Mouse (Mus musculus) midbrain, embryonic 14.5 days (tissue): ENCODE data around the gene Chchd4. TPM values are rescaled to one million over a fixed set of nuclear protein-coding genes. Genes with fewer than 3 reads are reported as not detected.

Experiments used
- ATAC-seq: fragments of 200-750 bp; cut with Nextera tagmentation; 2 replicates; pipeline ENCODE4 v1.8.0; 2017; ENCODE audit warnings: moderate number of reproducible peaks, moderate library complexity; ENCODE audit not compliant: low FRiP score, low TSS enrichment
- DNase-seq: peaks from one replicate; pipeline ENCODE4 v3.0.0-alpha.2; 2015
- H3K27ac ChIP-seq: fragments of 300-500 bp; sonication (generic); replicated peaks from 2 replicates; pipeline ENCODE4 v1.5.1; 2014; ENCODE audit warnings: mild to moderate bottlenecking, low read depth, low read length, moderate library complexity
- H3K27me3 ChIP-seq: fragments of 300-500 bp; sonication (generic); 2 replicates; pipeline ENCODE4 v1.6.1; 2014; ENCODE audit warnings: low read length, control low read depth, mixed read lengths; ENCODE audit not compliant: control insufficient read depth, insufficient read depth
- H3K36me3 ChIP-seq: fragments of 300-500 bp; sonication (generic); 2 replicates; pipeline ENCODE4 v1.6.1; 2014; ENCODE audit warnings: low read length, control low read depth; ENCODE audit not compliant: control insufficient read depth, insufficient read depth
- H3K4me1 ChIP-seq: fragments of 300-500 bp; sonication (generic); 2 replicates; pipeline ENCODE4 v1.6.1; 2014; ENCODE audit warnings: mild to moderate bottlenecking, antibody characterized with exemption, low read length, control low read depth; ENCODE audit not compliant: control insufficient read depth, insufficient read depth
- H3K4me2 ChIP-seq: fragments of 300-500 bp; sonication (generic); 2 replicates; pipeline ENCODE4 v1.6.1; 2014; ENCODE audit warnings: mild to moderate bottlenecking, low read length, moderate library complexity
- H3K4me3 ChIP-seq: fragments of 300-500 bp; sonication (generic); replicated peaks from 2 replicates; pipeline ENCODE4 v1.5.1; 2014; ENCODE audit warnings: low read depth, low read length
- H3K9ac ChIP-seq: fragments of 300-500 bp; sonication (generic); replicated peaks from 2 replicates; pipeline ENCODE4 v1.6.1; 2014; ENCODE audit warnings: mild to moderate bottlenecking, low read length, moderate library complexity
- H3K9me3 ChIP-seq: fragments of 300-500 bp; sonication (generic); 2 replicates; pipeline ENCODE4 v1.6.1; 2016; ENCODE audit warnings: low read length, control low read depth, mixed read lengths; ENCODE audit not compliant: control insufficient read depth
- WGBS: fragments of 180-500 bp; shearing (Covaris S2); extraction: QIAGEN DNeasy Blood & Tissue Kit; methylation state at CpG from one replicate; pipeline ENCODE4 v1.1.7; 2014; 5-methylcytosine and 5-hydroxymethylcytosine counted together
- polyA plus RNA-seq: library from polyadenylated mRNA; unstranded; fragments of >200 nt; fragmentation: Nextera tagmentation; extraction: Ambion mirVana; gene quantifications from 2 replicates; pipeline ENCODE4 v1.2.1, GENCODE M21; 2014

The Chchd4 gene
- polyA plus RNA-seq, 1 experiment from 2014 or later = 31.6 TPM

- ATAC-seq (no peak), DNase-seq (no peak)
- Histone ChIP-seq H3K4me2 (no peak overlapping the region), H3K27ac (no peak overlapping the region), H3K9me3 (no peaks in the 10 kb centered on the region), H3K4me1 (no peaks in the 10 kb centered on the region), H3K4me3 (no peak overlapping the region), H3K36me3 (peaks cover 21% of the 10 kb centered on the region), H3K9ac (no peak overlapping the region), H3K27me3 (no peaks in the 10 kb centered on the region)
- 98% methylated on average over 1 of the region's 1 CpGs for WGBS
These were observed 13.9 kb downstream of the Chchd4 start for GRCm38 (mm10) chr6:91459471-91459870.

- Histone ChIP-seq H3K27ac (no peak overlapping the region), H3K4me1 (no peaks in the 10 kb centered on the region), H3K9ac (no peak overlapping the region), H3K27me3 (no peaks in the 10 kb centered on the region), H3K9me3 (no peaks in the 10 kb centered on the region), H3K36me3 (no peaks in the 10 kb centered on the region), H3K4me3 (no peak overlapping the region), H3K4me2 (no peak overlapping the region)
- ATAC-seq (no peak), DNase-seq (no peak)
- WGBS = 78% methylated on average over 5 of the region's 5 CpGs
These were observed 18.8 kb downstream of the Chchd4 start for GRCm38 (mm10) chr6:91454546-91454945.

GRCm38 (mm10) chr6:91452056-91452455 is 21.3 kb downstream of the Chchd4 start:
- DNase-seq (no peak), ATAC-seq (no peak)
- Histone ChIP-seq H3K4me3 (no peak overlapping the region), H3K36me3 (no peaks in the 10 kb centered on the region), H3K27me3 (no peaks in the 10 kb centered on the region), H3K27ac (no peak overlapping the region), H3K4me1 (no peaks in the 10 kb centered on the region), H3K9me3 (no peaks in the 10 kb centered on the region), H3K4me2 (no peak overlapping the region), H3K9ac (no peak overlapping the region)
- 53% methylated on average over 1 of the region's 1 CpGs for WGBS

GRCm38 (mm10) chr6:91449472-91450225 is 23.7 kb downstream of the Chchd4 start:
- ATAC-seq = no peak
- Histone ChIP-seq H3K27ac (no peak overlapping the region), H3K36me3 (no peaks in the 10 kb centered on the region), H3K27me3 (no peaks in the 10 kb centered on the region), H3K4me3 (no peak overlapping the region), H3K9ac (no peak overlapping the region), H3K4me1 (no peaks in the 10 kb centered on the region), H3K4me2 (no peak overlapping the region), H3K9me3 (no peaks in the 10 kb centered on the region)
- DNase-seq = no peak
- WGBS = 59% methylated on average over 3 of the region's 3 CpGs

- no peak overlapping the region for H3K4me3 ChIP-seq
- H3K4me1 ChIP-seq = peaks cover 6% of the 10 kb centered on the region
- H3K4me2 ChIP-seq = no peak overlapping the region
- no peak for DNase-seq
- no peak for ATAC-seq
- no peak overlapping the region for H3K27ac ChIP-seq
- H3K9ac ChIP-seq = no peak overlapping the region
- H3K27me3 ChIP-seq = no peaks in the 10 kb centered on the region
- H3K36me3 ChIP-seq = no peaks in the 10 kb centered on the region
- 70% methylated on average over 3 of the region's 3 CpGs for WGBS
- no peaks in the 10 kb centered on the region for H3K9me3 ChIP-seq
These were observed 28.0 kb downstream of the Chchd4 start for GRCm38 (mm10) chr6:91445316-91445715.

- peaks cover 6% of the 10 kb centered on the region for H3K4me1 ChIP-seq
- H3K9ac ChIP-seq = peak overlapping the region; percentile 65
- DNase-seq = no peak
- peak overlapping the region; percentile 88 for H3K4me2 ChIP-seq
- ATAC-seq = peak; percentile 63
- H3K27ac ChIP-seq = peak overlapping the region; percentile 78
- H3K9me3 ChIP-seq = no peaks in the 10 kb centered on the region
- peak overlapping the region; percentile 58 for H3K4me3 ChIP-seq
- H3K36me3 ChIP-seq = no peaks in the 10 kb centered on the region
- 8% methylated on average over 19 of the region's 19 CpGs for WGBS
- H3K27me3 ChIP-seq = no peaks in the 10 kb centered on the region; the same call in 1 of the 2 replicates
These were observed 32.1 kb downstream of the Chchd4 start for GRCm38 (mm10) chr6:91441145-91441662.

GRCm38 (mm10) chr6:91440474-91441144 is 32.7 kb downstream of the Chchd4 start:
- 2% methylated on average over 30 of the region's 30 CpGs for whole genome bisulfite sequencing
- H3K4me1 ChIP-seq = peaks cover 6% of the 10 kb centered on the region
- peak; percentile 99 for DNase-seq
- peak; percentile 95 for ATAC-seq
- H3K27me3 ChIP-seq = no peaks in the 10 kb centered on the region; the same call in 1 of the 2 replicates
- H3K27ac ChIP-seq = peak overlapping the region; percentile 78
- peak overlapping the region; percentile 88 for H3K4me2 ChIP-seq
- peak overlapping the region; percentile 58 for H3K4me3 ChIP-seq
- H3K9ac ChIP-seq = peak overlapping the region; percentile 65
- no peaks in the 10 kb centered on the region for H3K36me3 ChIP-seq
- no peaks in the 10 kb centered on the region for H3K9me3 ChIP-seq

- Histone ChIP-seq H3K9me3 (no peaks in the 10 kb centered on the region), H3K36me3 (no peaks in the 10 kb centered on the region), H3K4me3 (no peak overlapping the region), H3K4me2 (no peak overlapping the region), H3K4me1 (no peaks in the 10 kb centered on the region), H3K9ac (no peak overlapping the region), H3K27ac (no peak overlapping the region), H3K27me3 (no peaks in the 10 kb centered on the region)
- DNase-seq (no peak), ATAC-seq (no peak)
- WGBS = 56% methylated on average over 4 of the region's 4 CpGs
These were observed 49.2 kb downstream of the Chchd4 start for GRCm38 (mm10) chr6:91424151-91424550.
